Mouse (Mus musculus) ES-Bruce4 (cell line): ENCODE measurements around the gene Fam207a. TPM values are rescaled to one million over a fixed set of nuclear protein-coding genes. Genes with fewer than 3 reads are reported as not detected.

ENCODE experiments used
- H3K27ac ChIP-seq: 2 replicates; pipeline ENCODE4 v1.5.1; 2012; ENCODE audit warnings: low read length, inconsistent platforms; ENCODE audit not compliant: insufficient read depth
- H3K27me3 ChIP-seq: 2 replicates; pipeline ENCODE4 v1.6.1; 2012; ENCODE audit warnings: mild to moderate bottlenecking, low read length, inconsistent platforms; ENCODE audit not compliant: control insufficient read depth, poor library complexity, insufficient read depth, severe bottlenecking
- H3K36me3 ChIP-seq: 2 replicates; pipeline ENCODE4 v1.6.1; 2012; ENCODE audit warnings: inconsistent platforms, mild to moderate bottlenecking, low read length, moderate library complexity; ENCODE audit not compliant: control insufficient read depth, poor library complexity, insufficient read depth, severe bottlenecking
- H3K4me1 ChIP-seq: one replicate; pipeline ENCODE4 v1.8.1; 2011; ENCODE audit warnings: low read length; ENCODE audit not compliant: control insufficient read depth, insufficient read depth
- H3K4me3 ChIP-seq: 2 replicates; pipeline ENCODE4 v1.5.1; 2011; ENCODE audit warnings: low read depth, mild to moderate bottlenecking, low read length
- H3K9ac ChIP-seq: 2 replicates; pipeline ENCODE4 v1.6.1; 2012; ENCODE audit warnings: low read depth, mild to moderate bottlenecking, inconsistent platforms; ENCODE audit not compliant: poor library complexity, severe bottlenecking
- H3K9me3 ChIP-seq: replicated peaks from 2 replicates; pipeline ENCODE4 v1.6.1; 2012; ENCODE audit warnings: mild to moderate bottlenecking, low read length, inconsistent platforms; ENCODE audit not compliant: control insufficient read depth, poor library complexity, insufficient read depth, severe bottlenecking
- CTCF ChIP-seq: IDR thresholded peaks from one replicate; pipeline ENCODE4 v1.8.1; 2011; ENCODE audit warnings: low read depth, low read length
- EP300 ChIP-seq: IDR thresholded peaks from 2 replicates; pipeline ENCODE4 v1.6.1; 2011; ENCODE audit warnings: low read depth, low read length; ENCODE audit not compliant: insufficient read depth
- POLR2A ChIP-seq: IDR thresholded peaks from one replicate; pipeline ENCODE4 v1.8.1; 2011; ENCODE audit warnings: low read length; ENCODE audit not compliant: insufficient read depth
- polyA plus RNA-seq: library from polyadenylated mRNA; stranded (reverse); fragments of >200 nt; gene quantifications from 2 replicates; pipeline ENCODE4 v1.2.4, GENCODE M21; 2011; ENCODE audit warnings: low read depth; ENCODE audit not compliant: missing spikeins, insufficient read depth, insufficient read length

Fam207a gene
- polyA plus RNA-seq, 1 experiment, result 23.2 TPM

- TF ChIP-seq POLR2A, result no peak
- no peak for TF ChIP-seq CTCF
- TF ChIP-seq EP300, result no peak
- H3K9me3 ChIP-seq, result no peaks in the 10 kb centered on the region
- no peak overlapping the region for H3K9ac ChIP-seq
Measured at GRCm38 (mm10) chr10:77544916-77545315, 29.3 kb upstream of the Fam207a start.

GRCm38 (mm10) chr10:77543226-77543625, 27.6 kb upstream of the Fam207a start:
- TF ChIP-seq CTCF (peak; percentile 50), EP300 (no peak), POLR2A (no peak)

More at GRCm38 (mm10) chr10:77544916-77545315, 29.3 kb upstream of the Fam207a start:
- Histone ChIP-seq H3K27ac (no peak overlapping the region), H3K27me3 (no peaks in the 10 kb centered on the region), H3K4me1 (no peaks in the 10 kb centered on the region), H3K36me3 (no peaks in the 10 kb centered on the region), H3K4me3 (no peak overlapping the region)

GRCm38 (mm10) chr10:77541864-77542666, 26.5 kb upstream of the Fam207a start:
- no peak overlapping the region for H3K27ac ChIP-seq
- TF ChIP-seq CTCF (no peak), EP300 (no peak), POLR2A (no peak)
- no peaks in the 10 kb centered on the region for H3K9me3 ChIP-seq
- no peak overlapping the region for H3K9ac ChIP-seq
- H3K4me1 ChIP-seq, result no peaks in the 10 kb centered on the region
- H3K36me3 ChIP-seq, result no peaks in the 10 kb centered on the region
- no peak overlapping the region for H3K4me3 ChIP-seq
- H3K27me3 ChIP-seq, result no peaks in the 10 kb centered on the region

More at GRCm38 (mm10) chr10:77543226-77543625, 27.6 kb upstream of the Fam207a start:
- Histone ChIP-seq H3K27ac (no peak overlapping the region), H3K9ac (no peak overlapping the region), H3K4me3 (no peak overlapping the region), H3K4me1 (no peaks in the 10 kb centered on the region), H3K36me3 (no peaks in the 10 kb centered on the region), H3K9me3 (no peaks in the 10 kb centered on the region), H3K27me3 (no peaks in the 10 kb centered on the region)

GRCm38 (mm10) chr10:77540576-77541102, 25.1 kb upstream of the Fam207a start:
- TF ChIP-seq POLR2A, result no peak
- no peak for TF ChIP-seq CTCF
- no peak for TF ChIP-seq EP300
- no peaks in the 10 kb centered on the region for H3K4me1 ChIP-seq
- no peaks in the 10 kb centered on the region for H3K27me3 ChIP-seq
- H3K4me3 ChIP-seq, result no peak overlapping the region
- no peak overlapping the region for H3K27ac ChIP-seq
- H3K9ac ChIP-seq, result no peak overlapping the region
- no peaks in the 10 kb centered on the region for H3K36me3 ChIP-seq
- H3K9me3 ChIP-seq, result no peaks in the 10 kb centered on the region

GRCm38 (mm10) chr10:77539320-77539945, 23.8 kb upstream of the Fam207a start:
- H3K9me3 ChIP-seq, result no peaks in the 10 kb centered on the region
- H3K27me3 ChIP-seq, result no peaks in the 10 kb centered on the region
- no peaks in the 10 kb centered on the region for H3K4me1 ChIP-seq
- H3K4me3 ChIP-seq, result no peak overlapping the region
- no peaks in the 10 kb centered on the region for H3K36me3 ChIP-seq
- H3K27ac ChIP-seq, result no peak overlapping the region
- TF ChIP-seq EP300 (no peak), POLR2A (no peak), CTCF (no peak)
- H3K9ac ChIP-seq, result no peak overlapping the region
